Mouse (Mus musculus) testis, postnatal 10 days (tissue): ENCODE results near the gene Rdx.

ENCODE experiments used
- DNase-seq: peaks from one replicate; pipeline ENCODE4 v3.0.0; 2021; ENCODE audit warnings: low spot score

Gene Rdx

GRCm38 (mm10) chr9:52113091-52113490 lies 66.1 kb downstream of the Rdx start:
- no peak for DNase-seq

- DNase-seq: no peak
Observed at GRCm38 (mm10) chr9:52119212-52119611, 72.2 kb downstream of the Rdx start.

- DNase-seq: no peak
Observed at GRCm38 (mm10) chr9:52125225-52125624, 78.3 kb downstream of the Rdx start.

GRCm38 (mm10) chr9:52130348-52130747 lies 83.4 kb downstream of the Rdx start:
- DNase-seq: no peak

GRCm38 (mm10) chr9:52132771-52133170 lies 85.8 kb downstream of the Rdx start:
- no peak for DNase-seq
